Mouse (Mus musculus) right cerebral cortex, postnatal 14 days (tissue): ENCODE data around the gene Cnn3.

Experiments
- DNase-seq: peaks from one replicate; pipeline ENCODE4 v3.0.0; 2022

Cnn3 gene

DNA sequence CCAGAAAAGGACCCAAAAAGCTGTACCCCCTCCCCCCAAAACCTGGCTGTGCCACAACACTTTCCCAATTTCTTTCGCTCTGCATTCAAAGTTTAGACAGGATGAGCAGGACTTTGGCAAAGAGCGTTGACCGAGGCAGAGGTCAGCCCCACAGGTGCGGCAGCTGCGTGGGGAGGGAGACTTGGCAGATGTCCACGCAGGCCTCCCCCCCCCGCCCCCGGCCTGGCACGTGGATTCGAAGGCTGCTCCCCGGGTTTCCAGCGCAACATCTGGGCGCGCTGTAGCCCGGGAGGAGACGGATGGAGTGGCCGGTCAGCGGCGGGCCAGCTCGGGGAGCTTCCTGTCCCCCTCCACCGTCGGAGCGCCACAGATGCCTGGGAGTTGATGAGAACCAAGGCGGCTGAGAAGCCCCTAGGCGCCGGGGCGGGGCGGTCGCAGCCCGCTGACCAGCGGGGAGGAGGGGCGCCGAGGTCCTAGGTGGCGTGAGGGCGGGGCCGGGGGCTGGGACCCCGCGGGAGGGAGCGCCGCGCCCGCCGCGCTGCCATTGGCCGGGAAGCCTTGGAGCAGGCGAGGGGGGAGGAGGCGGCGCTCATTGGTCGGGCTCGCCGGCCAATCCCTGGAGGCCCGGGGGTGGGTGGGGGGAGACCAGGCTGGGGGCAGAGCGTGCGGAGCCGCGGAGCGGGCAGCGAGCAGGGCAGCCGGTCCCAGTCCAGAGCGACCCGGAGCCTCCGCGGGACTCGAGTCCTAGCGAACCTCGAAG is at the start of gene Cnn3:
Cnn3 (plus strand) TSS at position 637 of the 760 bp plus-strand sequence.
- DNase-seq: peak; percentile 86

DNA sequence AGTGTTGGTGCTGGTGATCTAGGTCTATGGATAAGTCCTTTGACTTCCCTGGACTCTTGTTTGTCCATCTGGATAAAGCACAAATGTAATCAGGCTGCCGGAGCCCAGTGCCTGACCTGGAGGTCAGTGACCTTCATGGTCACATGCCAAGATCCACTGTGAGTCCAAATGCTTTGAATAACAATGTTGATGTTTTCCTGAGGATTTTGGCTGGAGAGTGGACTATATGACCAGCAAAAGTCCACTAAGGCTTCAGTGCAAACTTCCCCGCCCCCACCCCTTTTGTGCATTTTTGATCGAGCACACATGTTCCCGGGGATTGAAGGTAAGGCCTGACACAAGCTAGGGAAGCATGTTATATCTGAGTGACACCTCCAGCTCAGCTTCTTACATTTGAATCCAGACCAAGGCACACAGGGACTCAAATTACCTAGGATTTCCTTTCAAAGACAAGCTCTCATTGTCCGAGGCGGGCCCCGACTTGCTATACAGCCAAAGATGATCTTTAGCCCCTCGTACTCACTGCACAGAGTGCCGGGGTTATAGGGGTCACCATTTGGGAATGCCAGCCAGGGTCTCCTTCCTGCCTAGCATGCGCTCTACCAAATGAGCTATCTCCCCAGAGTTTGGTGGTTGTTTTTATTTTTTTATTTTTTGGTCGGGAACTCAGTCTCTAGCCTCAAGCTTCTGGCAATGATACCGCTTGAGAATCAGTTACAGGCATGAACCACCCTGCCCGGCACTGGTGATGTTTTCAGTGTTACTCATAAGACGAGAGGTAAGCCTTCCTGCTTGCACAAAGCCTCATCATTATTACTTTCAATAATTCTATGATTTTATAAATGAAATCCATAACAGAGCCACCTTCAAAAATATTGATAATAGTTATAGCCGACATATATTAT is 47.3 kb upstream of the Cnn3 start:
- DNase-seq: no peak

DNA sequence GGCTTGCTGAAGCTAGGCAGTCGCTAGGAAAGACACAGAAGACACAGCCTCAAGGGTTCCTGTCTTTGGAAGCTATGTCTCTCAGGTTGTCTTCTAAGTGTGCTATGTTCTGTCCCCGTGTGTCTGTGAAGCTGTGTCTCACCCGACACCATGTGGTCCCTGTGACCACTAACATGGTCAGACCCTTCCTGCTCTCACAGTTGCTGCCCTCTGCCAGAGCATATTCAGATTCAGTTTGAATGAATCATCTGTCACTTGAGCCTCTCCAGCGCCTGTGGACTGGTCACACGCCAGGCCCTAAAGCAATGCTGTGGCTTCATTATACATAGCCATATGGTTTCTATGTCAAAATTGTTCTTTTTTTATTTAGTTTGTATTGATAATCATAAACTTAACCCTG is 46.6 kb upstream of the Cnn3 start:
- no peak for DNase-seq

DNA sequence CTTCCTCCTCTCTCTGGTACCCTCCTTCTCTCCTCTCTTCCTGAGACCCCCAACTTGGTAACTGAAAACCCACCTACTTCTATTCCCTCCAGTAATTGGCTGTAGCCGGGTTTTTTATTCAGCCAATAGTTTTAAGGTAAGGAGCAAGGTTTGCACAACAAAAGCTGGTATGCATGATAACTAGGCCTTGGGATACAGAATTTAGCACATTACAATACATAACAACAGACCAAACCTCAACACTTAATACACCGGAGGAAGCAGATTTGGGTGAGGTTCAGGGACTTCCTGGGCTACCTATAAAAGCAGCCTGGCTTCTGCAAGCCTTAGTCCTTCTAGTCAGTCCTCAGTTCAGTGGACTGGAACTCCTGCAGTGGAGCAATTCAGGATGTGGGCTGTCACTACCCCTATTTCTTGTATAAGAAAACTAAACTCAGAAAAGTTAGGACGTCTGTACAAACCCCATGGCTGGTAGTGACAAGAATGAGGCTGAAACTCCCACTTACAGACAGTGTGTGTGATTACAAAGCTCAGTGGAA is 38.8 kb upstream of the Cnn3 start:
- DNase-seq: no peak

DNA sequence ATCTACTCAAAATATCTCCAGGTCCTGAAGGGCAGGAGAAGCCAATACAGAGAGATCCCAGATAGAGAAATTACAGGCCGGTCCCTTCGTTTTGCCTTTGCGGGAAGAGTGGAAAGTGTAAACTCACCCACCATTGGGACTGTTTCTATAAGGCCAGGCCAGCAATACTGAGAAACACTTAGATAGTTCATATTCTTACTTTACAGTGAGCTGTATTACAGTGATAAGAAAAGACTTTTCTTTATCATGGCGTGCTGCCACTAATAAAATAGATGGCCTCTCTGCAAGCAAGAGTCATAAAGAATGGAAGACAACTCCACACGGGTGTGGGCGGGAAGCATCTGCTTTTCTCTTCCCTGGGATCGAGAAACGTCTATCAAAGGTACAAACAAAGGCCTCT is 36.9 kb upstream of the Cnn3 start:
- DNase-seq: no peak

DNA sequence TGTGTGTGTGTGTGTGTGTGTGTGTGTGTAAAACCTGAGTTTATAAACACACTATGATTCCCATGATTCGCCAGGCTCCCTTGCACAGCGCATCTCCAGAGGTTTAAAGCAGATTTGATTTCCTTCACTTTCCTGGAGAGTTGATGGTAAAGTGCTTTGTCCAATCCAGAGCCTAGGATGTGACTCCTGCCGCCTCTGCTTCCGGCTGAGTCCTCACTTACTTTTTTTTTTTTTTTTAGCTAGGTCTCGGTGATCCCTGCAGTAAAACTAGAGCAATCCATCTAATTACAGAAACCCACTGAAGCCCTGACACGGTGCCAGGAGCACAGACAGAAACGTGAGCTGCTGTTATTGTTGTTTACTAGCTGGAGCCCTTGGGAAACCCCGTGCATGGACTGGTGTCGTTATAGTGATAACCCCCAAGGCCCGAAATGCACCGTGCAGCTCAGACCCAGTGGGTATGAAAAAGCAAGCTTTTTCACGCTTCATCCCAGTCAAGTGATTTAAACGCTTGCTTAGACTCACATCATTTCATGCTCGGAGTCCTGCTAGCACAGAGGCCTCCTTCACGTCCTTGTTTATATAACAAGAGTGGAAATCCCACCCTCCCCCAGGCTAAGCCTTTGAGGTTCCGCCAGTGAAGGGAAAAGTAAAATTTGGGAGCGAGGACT is 36.3 kb upstream of the Cnn3 start:
- peak; percentile 21 for DNase-seq

DNA sequence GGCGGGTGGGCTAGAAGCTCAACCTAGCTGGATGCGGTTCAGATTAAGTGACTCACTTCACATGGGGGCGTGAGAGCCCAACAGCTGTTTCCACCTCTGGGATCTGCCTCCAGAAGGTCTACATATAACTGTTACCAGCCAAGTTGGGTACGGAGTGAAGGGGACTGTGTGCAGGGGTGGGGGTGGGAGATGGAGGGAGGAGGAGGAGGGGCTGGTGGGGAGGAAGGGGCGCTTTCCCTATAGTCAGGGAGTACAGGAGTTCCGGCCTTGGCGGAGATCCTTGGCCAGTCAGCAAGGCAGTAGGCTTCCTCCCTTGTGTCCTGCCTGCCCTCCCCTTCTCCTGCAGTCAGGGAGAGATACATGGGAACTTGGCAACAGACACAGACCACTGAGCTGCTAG is 35.6 kb upstream of the Cnn3 start:
- DNase-seq: no peak

DNA sequence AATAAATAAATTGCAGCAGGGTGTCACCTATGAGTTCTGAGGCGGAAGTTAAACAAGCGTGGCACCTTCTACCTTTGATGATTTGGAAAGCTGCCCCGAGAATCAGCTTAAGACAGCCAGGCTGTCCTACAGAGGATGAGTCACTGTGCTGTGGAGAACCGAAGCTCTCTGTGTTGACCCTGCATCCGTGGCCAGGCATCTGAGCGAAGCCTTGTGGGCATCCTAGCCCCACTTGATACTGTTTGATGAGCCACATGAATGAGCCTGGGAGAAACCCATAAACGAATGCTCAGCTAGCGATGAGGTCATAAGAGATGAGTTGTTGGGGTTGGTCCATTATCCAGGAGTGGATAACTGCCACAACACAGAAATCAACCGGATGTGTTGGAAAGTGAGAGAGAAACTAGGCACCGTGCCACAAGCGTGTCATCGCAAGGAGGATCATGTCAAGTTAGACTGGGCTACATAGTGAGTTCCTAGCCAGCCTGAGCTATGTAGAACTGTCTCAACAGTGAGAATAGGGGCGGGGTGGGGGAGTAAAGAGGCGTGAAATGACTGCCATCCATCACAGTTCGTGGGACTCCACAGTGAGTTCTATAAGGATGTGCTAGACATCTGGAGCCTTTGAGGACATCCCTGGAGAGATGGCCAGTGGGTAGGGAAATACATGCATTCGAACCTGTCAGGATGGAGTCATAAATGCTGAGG is 30.6 kb upstream of the Cnn3 start:
- no peak for DNase-seq

DNA sequence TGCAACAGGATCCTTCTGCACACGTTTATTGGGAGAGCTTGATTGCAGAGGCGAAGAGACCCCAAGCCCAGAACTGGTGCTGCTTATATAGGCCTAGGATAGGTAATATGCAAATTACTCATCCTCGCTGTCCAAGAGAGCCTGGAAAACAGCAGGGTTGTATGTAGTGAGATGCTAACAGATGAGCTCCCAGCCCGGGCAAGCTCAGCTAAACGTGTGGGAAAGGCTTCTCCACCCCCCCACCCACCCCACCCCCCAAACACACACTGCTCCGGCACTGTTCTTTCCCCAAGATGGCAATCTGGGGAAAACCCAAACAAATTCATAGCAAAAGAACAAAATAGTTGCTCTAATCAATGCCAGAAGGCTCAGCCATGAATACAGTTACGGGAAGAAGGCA is 29.7 kb upstream of the Cnn3 start:
- no peak for DNase-seq

DNA sequence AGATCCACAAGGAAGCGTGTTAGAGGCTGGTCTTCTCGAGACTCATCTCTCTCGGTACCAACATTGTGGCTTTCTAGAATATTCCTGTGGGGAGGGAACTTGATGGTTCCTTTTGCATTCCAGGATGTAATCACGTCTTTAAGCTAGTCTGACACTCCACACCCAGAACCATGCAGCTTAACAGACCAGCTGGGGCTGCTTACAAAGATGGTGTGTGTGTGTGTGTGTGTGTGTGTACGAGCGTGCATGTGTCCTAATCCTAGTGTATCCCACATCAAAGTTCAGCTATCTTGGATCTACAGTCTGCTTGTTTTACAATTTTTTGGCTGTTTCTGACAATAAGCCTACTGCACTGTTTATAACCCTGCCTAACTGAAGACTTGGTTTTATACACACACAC is 29.3 kb upstream of the Cnn3 start:
- DNase-seq: no peak

DNA sequence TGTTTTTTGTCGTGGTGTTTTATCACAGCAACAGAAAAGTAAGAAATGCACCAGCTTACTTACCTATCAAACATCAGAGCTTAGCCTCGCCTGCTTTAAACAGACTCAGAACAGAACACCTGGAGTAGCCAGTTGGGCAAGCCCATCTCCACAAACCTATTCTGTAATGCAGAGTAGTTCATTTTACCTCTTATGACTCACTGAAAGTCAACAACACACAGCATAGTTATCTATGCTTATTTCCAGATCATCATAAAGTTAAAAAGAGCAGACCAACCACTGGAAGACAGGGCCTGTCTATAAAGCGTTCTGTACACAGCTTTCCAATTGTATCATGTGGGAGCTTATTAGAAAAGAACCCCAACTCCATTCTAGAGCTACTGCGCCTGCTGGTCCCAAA is 24.9 kb upstream of the Cnn3 start:
- no peak for DNase-seq

DNA sequence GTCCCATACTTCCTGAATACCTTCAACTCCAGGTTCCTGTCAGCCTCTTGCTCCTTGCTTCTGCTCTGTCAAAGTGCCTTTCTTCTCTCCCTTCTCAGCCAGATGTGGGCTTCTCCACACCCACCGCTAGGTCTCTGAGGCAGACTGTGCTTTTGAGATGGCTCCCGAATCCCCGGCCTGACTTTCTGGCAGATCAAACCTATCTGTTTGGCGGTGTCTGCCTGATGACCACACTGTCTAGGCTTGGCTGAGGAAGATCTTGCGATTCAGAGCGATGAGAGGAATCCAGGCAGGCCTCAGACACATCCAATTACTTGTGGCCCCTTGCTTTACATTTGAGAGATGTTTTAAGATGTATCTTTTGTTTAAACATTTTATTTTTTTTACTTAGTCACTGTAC is 24.2 kb upstream of the Cnn3 start:
- no peak for DNase-seq

DNA sequence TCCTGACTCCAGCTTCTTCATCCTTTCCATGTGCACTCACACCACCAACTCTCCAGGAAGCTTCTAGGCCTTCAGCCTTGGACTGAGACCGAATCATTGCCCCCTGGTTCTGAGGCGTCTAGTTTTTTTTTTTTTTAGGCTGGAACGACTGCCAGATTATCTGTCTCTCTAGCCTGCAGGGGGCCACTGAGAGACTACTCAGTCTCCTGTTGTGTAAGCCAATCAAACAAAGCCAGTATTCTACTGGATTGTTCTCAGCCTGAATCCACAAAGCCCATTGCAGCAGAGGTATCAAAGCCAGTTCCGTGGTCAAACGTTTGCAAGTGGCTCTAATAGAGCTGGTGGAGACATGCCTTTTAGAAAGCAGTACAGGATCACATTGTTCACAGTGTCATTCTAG is 22.8 kb upstream of the Cnn3 start:
- DNase-seq: no peak

DNA sequence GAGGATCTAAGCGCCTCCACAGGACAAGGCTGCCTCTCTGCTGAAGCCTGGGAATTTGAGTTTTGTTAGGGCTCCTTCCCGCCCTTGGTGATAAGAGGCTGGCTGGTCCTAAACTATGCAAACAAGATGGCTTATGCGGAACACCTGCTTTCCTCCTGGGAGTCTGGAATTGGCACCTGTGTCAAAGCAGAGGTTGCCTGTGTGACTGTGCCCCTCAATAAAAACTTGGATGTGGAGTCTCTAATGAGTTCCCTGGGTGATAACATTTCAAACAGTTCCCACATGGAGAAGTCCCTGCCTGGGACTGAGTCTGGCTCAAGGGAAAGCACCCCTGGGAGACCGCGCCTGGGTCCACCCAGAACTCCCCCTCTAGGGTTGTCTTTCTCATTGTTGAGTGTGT is 21.2 kb upstream of the Cnn3 start:
- no peak for DNase-seq

DNA sequence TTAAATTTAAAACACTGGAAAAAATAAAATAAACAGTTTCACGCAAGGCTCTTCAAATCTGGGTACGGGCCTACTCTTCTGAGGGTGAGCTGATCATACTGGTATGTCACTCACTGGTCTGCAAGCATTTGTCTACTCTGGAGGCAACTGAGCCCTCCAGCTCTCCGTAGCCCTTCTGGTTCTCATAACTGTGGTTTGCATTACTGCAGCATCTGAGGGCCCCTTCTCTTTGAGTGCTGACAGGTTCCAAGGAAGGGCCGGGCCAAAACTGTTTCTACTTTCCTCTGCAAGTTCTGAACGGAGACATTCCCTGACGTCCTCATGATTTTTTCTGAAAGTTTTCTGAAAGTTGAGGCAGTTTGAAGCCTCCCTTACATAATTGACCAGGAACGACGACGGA is 18.9 kb upstream of the Cnn3 start:
- no peak for DNase-seq

DNA sequence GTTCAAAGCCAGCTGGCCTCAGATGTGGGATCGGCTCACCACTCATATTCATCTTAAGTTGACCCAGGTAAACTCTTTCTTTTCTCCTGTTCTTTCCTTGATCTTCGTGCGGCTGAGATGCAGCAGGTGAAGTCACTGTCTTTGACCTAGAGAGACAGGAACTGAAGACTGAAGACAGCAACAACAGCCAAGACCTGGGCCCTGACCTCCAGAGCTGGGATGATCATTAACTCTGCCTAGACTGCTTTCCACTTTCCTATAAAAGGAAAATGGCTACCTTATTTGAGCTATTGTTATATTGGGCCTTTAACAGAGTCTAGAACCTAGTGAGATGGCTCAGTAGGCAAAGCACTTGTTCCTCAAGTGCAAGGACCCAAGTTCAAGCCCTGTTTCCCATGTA is 17.9 kb upstream of the Cnn3 start:
- DNase-seq: no peak

DNA sequence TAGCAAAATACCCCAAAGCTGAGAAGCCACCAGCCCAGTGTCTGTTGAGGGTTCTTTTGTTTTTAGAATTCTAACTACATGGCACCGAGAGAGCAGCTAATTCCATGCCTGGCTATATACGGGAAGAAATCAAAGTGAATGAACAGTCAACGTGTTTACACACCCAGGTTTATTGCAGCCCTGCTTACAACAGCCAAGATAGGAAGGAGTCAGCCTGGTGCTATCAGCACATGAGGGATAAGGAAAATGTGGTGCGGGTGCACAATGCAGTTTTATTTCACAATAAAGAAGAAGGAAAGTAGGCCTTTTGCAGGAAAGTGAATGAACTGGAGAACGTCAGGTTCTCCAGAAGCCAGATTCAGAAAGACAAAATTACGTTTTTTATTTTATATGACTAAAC is 14.8 kb upstream of the Cnn3 start:
- DNase-seq: no peak

DNA sequence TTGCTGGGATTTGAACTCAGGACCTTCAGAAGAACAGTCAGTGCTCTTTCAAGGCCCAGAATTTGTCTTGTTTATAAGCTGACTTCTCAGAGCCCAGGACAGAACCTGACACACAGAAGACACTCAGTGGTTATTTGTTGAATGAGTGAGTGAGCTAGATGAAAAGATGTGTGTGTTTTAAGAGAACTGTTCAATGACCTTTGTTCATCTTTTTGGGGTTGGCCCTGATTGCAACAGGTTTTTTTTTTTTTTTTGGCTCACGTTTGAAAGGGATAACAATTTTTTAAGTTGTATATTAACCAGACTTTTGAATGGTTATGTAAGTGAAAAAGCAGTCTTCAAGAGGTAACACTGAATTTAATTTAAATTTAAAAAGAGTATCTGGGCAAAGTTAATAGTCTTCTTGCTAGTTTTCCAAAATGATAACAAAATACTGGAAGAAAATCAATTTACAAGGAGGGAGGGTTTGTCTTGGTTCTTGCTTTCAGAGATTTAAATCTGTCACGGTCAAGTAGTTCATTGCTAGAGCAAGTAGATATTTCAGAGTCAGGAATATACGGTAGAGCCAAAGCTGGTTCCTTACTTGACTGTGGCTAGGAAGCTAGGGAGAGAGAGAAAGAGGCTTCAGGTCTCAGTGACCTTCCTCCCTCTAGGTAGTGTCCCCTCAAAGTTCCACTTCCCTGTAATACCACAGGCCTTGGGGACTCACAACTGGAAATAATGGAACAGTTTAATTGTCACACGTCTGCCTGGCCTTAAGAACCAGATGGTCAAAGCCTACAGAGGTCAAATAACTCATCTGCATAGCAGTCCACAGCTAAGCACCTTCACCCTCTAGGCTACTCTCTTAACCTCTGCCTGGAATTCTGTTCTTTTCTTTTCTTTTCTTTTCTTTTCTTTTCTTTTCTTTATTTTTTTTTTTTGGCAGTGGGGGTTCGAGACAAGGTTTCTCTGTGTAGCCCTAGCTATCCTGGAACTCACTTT is 9.8 kb upstream of the Cnn3 start:
- DNase-seq: no peak

DNA sequence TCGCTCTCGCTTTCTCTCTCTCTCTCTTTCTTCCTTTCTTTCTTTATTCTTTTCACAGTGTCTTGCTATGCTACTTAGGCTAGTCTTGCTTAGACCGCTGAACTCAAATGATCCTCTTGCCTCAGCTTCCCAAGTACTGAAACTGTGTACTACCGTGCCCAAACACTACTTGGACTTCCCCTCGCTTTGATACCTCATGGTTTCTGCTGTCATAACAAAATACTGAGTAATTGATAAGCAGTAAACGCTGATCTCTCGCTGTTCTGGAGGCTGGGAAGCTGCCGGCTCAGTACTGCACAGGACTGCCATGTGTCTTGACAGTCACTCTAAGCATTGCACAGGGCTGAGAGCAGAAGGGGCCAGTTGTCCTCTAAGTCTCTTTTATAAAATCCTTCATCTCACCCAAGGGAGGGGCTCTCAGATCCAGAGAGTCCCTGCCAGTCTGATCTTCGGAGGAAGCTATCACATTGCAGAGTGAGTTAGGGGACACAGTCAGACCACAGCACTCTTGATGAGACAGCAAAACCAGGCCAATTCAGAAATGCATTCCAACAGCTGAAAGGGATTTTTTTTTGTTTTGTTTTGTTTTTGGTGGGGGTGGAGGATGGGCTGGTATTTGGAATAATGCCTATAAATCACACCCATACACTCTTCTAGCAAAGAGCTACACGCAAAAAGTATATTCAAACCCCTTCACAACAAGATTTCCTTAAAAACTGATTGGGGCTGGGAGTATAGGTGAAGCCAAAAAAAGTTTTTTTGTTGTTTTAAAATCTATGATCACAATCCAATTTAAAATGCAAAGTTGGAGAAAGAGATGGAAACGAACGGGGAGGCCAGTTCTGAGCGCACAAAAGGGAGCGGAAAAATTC is 8.7 kb upstream of the Cnn3 start:
- DNase-seq: no peak

DNA sequence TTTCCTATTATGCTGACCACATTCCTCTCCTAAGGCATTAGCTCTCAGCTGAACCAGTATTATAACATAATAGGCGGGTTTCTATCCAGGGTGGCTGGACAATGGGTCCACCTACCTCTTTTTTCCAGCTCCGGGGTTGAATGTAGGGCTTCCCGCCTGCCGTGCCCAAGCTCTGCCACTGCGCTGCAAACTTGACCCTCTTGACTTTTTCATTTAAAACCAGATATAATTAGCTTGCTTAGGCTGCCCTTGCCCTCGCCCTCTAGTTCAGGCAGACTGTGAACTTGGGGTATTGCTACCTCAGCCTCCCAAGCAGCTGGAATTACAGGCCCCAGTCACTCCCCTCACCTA is 8.1 kb upstream of the Cnn3 start:
- no peak for DNase-seq
